Mouse (Mus musculus): Measurements from ENCODE around the gene Prkca. TPM values are rescaled to one million over a fixed set of nuclear protein-coding genes. Genes with fewer than 3 reads are reported as not detected.

The Prkca gene
- total RNA-seq, 2 experiments from 2014 or later: 51.3 to 59.9 TPM

DNA sequence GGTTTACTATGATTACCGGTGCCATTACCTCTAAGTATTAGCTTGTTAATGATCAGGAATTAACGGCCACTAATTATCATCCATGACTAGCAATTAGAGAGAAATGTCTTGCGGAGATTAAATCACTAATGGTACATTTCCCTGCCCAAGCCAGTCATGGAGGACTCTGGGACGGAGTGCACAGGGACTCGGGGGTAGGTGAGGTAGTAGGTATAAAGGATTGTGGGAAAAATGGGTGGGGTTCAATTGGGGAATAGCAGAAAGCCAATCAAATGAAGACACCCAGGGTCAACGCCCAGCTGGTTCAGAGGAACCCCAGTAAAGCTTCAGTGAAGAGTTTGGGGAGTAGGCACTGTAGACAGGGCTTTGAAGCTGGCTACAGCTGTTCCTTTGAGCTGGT lies 456.4 kb downstream of the Prkca start:
- no peak for DNase-seq (ENCODE audit: low spot score)

Small RNA genes lying within 50 kb of the gene (microRNA-seq; reads per million reads assigned to microRNA genes)
- gene Mir7223: not detected

Other genes starting within 250 kb of the Prkca start
- gene Apoh, start 574 bp downstream of the Prkca start, total RNA-seq (2021): 1 to 10 TPM in 1 of 2 experiments, under 1 TPM in 1; 0.78 to 1.6 TPM
- gene Cep112, start 81.3 kb upstream of the Prkca start, total RNA-seq (2021): 1 to 10 TPM; 1.6 to 1.8 TPM